Mouse (Mus musculus) hindbrain, embryonic 11.5 days (tissue): ENCODE data around the gene Arl14. TPM values are rescaled to one million over a fixed set of nuclear protein-coding genes. Genes with fewer than 3 reads are reported as not detected.

Experiments used
- polyA plus RNA-seq: library from polyadenylated mRNA; unstranded; fragments of >200 nt; fragmentation: Nextera tagmentation; extraction: Ambion mirVana; gene quantifications from 2 replicates; pipeline ENCODE4 v1.2.1, GENCODE M21; 2014

The Arl14 gene
- polyA plus RNA-seq, 1 experiment from 2014 or later, result not detected

Other genes with a start within 250 kb of the Arl14 start
- 16.8 and 18.3 TPM in 2 replicates for gene Ift80, start 217.8 kb upstream of the Arl14 start, polyA plus RNA-seq
- gene Smc4, start 217.7 kb upstream of the Arl14 start, polyA plus RNA-seq, result 179 and 193 TPM in 2 replicates
- 166 and 184 TPM in 2 replicates for gene Trim59, start 177.7 kb upstream of the Arl14 start, polyA plus RNA-seq
- 42.8 and 45.9 TPM in 2 replicates for gene Kpna4, start 95.3 kb upstream of the Arl14 start, polyA plus RNA-seq
- 17.1 and 17.2 TPM in 2 replicates for gene Ppm1l, start 94.4 kb downstream of the Arl14 start, polyA plus RNA-seq